Mouse (Mus musculus): ENCODE results near the gene Srsf3. TPM values are rescaled to one million over a fixed set of nuclear protein-coding genes. Genes with fewer than 3 reads are reported as not detected.
A peak's percentile ranks its signal among the peaks of the same experiment; 100 is the strongest.

Gene Srsf3
- polyA plus RNA-seq (2014; fragmentation: Nextera tagmentation; extraction: Ambion mirVana), result 784 and 802 TPM in 2 replicates

GRCm38 (mm10) chr17:29032274-29033069, at the start of gene Srsf3:
TSS of gene Srsf3 (plus strand) at chr17:29032628.
- 0% methylated on average over 70 of the region's 77 CpGs for WGBS
- H3K36me3 ChIP-seq (ENCODE audit: control insufficient read depth, insufficient read depth, low read length), result peaks cover 8% of the 10 kb centered on the region
- peak within 1 kb of the TSS; percentile 96 for H3K27ac ChIP-seq (ENCODE audit: low read depth, low read length)
- peak within 1 kb of the TSS; percentile 70 for H3K4me3 ChIP-seq (ENCODE audit: low read depth, low read length)
- H3K4me1 ChIP-seq (ENCODE audit: control insufficient read depth, insufficient read depth, low read length), result peaks cover 15% of the 10 kb centered on the region
- ATAC-seq (ENCODE audit: insufficient read depth, low FRiP score, low TSS enrichment) (peak; percentile 97), DNase-seq (ENCODE audit: low spot score) (peak; percentile 100)
- no peaks in the 10 kb centered on the region for H3K27me3 ChIP-seq (ENCODE audit: control insufficient read depth, insufficient read depth, low read length)
- H3K4me2 ChIP-seq (ENCODE audit: low read depth), result peak within 1 kb of the TSS; percentile 83
- no peaks in the 10 kb centered on the region for H3K9me3 ChIP-seq (ENCODE audit: control insufficient read depth, low read length)
- peak within 1 kb of the TSS; percentile 97 for H3K9ac ChIP-seq (ENCODE audit: low read length)

GRCm38 (mm10) chr17:28984724-28985420, 47.6 kb upstream of the Srsf3 start:
- peaks cover 24% of the 10 kb centered on the region for H3K36me3 ChIP-seq (ENCODE audit: control insufficient read depth, insufficient read depth, low read length)
- WGBS, result 76% methylated on average over 1 of the region's 1 CpGs
- no peaks in the 10 kb centered on the region for H3K27me3 ChIP-seq (ENCODE audit: control insufficient read depth, insufficient read depth, low read length)

GRCm38 (mm10) chr17:28986833-28987232, 45.6 kb upstream of the Srsf3 start:
- DNase-seq (ENCODE audit: low spot score), result peak; percentile 38
- Histone ChIP-seq H3K4me3 (ENCODE audit: low read depth, low read length) (no peak overlapping the region), H3K9ac (ENCODE audit: low read length) (no peak overlapping the region), H3K27me3 (ENCODE audit: control insufficient read depth, insufficient read depth, low read length) (no peaks in the 10 kb centered on the region), H3K36me3 (ENCODE audit: control insufficient read depth, insufficient read depth, low read length) (peaks cover 19% of the 10 kb centered on the region), H3K27ac (ENCODE audit: low read depth, low read length) (no peak overlapping the region), H3K4me2 (ENCODE audit: low read depth) (no peak overlapping the region), H3K4me1 (ENCODE audit: control insufficient read depth, insufficient read depth, low read length) (no peaks in the 10 kb centered on the region), H3K9me3 (ENCODE audit: control insufficient read depth, low read length) (no peaks in the 10 kb centered on the region)
- no peak for ATAC-seq (ENCODE audit: insufficient read depth, low FRiP score, low TSS enrichment)

More at GRCm38 (mm10) chr17:28984724-28985420, 47.6 kb upstream of the Srsf3 start:
- no peak overlapping the region for H3K27ac ChIP-seq (ENCODE audit: low read depth, low read length)
- H3K9me3 ChIP-seq (ENCODE audit: control insufficient read depth, low read length), result no peaks in the 10 kb centered on the region
- no peak overlapping the region for H3K4me3 ChIP-seq (ENCODE audit: low read depth, low read length)
- no peak overlapping the region for H3K4me2 ChIP-seq (ENCODE audit: low read depth)
- no peak overlapping the region for H3K9ac ChIP-seq (ENCODE audit: low read length)
- no peak for ATAC-seq (ENCODE audit: insufficient read depth, low FRiP score, low TSS enrichment)
- DNase-seq (ENCODE audit: low spot score), result no peak
- no peaks in the 10 kb centered on the region for H3K4me1 ChIP-seq (ENCODE audit: control insufficient read depth, insufficient read depth, low read length)

- H3K27ac ChIP-seq (ENCODE audit: low read depth, low read length), result no peak overlapping the region
- H3K4me3 ChIP-seq (ENCODE audit: low read depth, low read length), result no peak overlapping the region
- H3K9me3 ChIP-seq (ENCODE audit: control insufficient read depth, low read length), result no peaks in the 10 kb centered on the region
- peaks cover 16% of the 10 kb centered on the region for H3K36me3 ChIP-seq (ENCODE audit: control insufficient read depth, insufficient read depth, low read length)
- 82% methylated on average over 4 of the region's 4 CpGs for WGBS
- H3K4me1 ChIP-seq (ENCODE audit: control insufficient read depth, insufficient read depth, low read length), result no peaks in the 10 kb centered on the region
- no peak overlapping the region for H3K4me2 ChIP-seq (ENCODE audit: low read depth)
- ATAC-seq (ENCODE audit: insufficient read depth, low FRiP score, low TSS enrichment) (no peak), DNase-seq (ENCODE audit: low spot score) (peak; percentile 39)
- H3K27me3 ChIP-seq (ENCODE audit: control insufficient read depth, insufficient read depth, low read length), result no peaks in the 10 kb centered on the region
- H3K9ac ChIP-seq (ENCODE audit: low read length), result no peak overlapping the region
Observed at GRCm38 (mm10) chr17:28987713-28988112, 44.7 kb upstream of the Srsf3 start.

- peaks cover 16% of the 10 kb centered on the region for H3K36me3 ChIP-seq (ENCODE audit: control insufficient read depth, insufficient read depth, low read length)
- no peak overlapping the region for H3K27ac ChIP-seq (ENCODE audit: low read depth, low read length)
- no peak for ATAC-seq (ENCODE audit: insufficient read depth, low FRiP score, low TSS enrichment)
- no peak overlapping the region for H3K4me3 ChIP-seq (ENCODE audit: low read depth, low read length)
- 91% methylated on average over 4 of the region's 4 CpGs for WGBS
- H3K9ac ChIP-seq (ENCODE audit: low read length), result no peak overlapping the region
- no peaks in the 10 kb centered on the region for H3K9me3 ChIP-seq (ENCODE audit: control insufficient read depth, low read length)
- H3K27me3 ChIP-seq (ENCODE audit: control insufficient read depth, insufficient read depth, low read length), result no peaks in the 10 kb centered on the region
- H3K4me1 ChIP-seq (ENCODE audit: control insufficient read depth, insufficient read depth, low read length), result no peaks in the 10 kb centered on the region
- no peak for DNase-seq (ENCODE audit: low spot score)
- H3K4me2 ChIP-seq (ENCODE audit: low read depth), result no peak overlapping the region
Observed at GRCm38 (mm10) chr17:28988291-28988690, 44.1 kb upstream of the Srsf3 start.

- H3K4me1 ChIP-seq (ENCODE audit: control insufficient read depth, insufficient read depth, low read length), result no peaks in the 10 kb centered on the region
- H3K4me2 ChIP-seq (ENCODE audit: low read depth), result no peak overlapping the region
- no peak for DNase-seq (ENCODE audit: low spot score)
- no peaks in the 10 kb centered on the region for H3K27me3 ChIP-seq (ENCODE audit: control insufficient read depth, insufficient read depth, low read length)
- H3K9ac ChIP-seq (ENCODE audit: low read length), result no peak overlapping the region
- H3K36me3 ChIP-seq (ENCODE audit: control insufficient read depth, insufficient read depth, low read length), result peaks cover 12% of the 10 kb centered on the region
- ATAC-seq (ENCODE audit: insufficient read depth, low FRiP score, low TSS enrichment), result no peak
- no peak overlapping the region for H3K27ac ChIP-seq (ENCODE audit: low read depth, low read length)
- WGBS, result 85% methylated on average over 3 of the region's 3 CpGs
- no peak overlapping the region for H3K4me3 ChIP-seq (ENCODE audit: low read depth, low read length)
- H3K9me3 ChIP-seq (ENCODE audit: control insufficient read depth, low read length), result no peaks in the 10 kb centered on the region
Observed at GRCm38 (mm10) chr17:28988996-28989395, 43.4 kb upstream of the Srsf3 start.

GRCm38 (mm10) chr17:28990060-28990459, 42.4 kb upstream of the Srsf3 start:
- H3K4me3 ChIP-seq (ENCODE audit: low read depth, low read length), result no peak overlapping the region
- DNase-seq (ENCODE audit: low spot score), result no peak
- peaks cover 12% of the 10 kb centered on the region for H3K36me3 ChIP-seq (ENCODE audit: control insufficient read depth, insufficient read depth, low read length)
- no peaks in the 10 kb centered on the region for H3K27me3 ChIP-seq (ENCODE audit: control insufficient read depth, insufficient read depth, low read length)
- no peak for ATAC-seq (ENCODE audit: insufficient read depth, low FRiP score, low TSS enrichment)
- H3K4me1 ChIP-seq (ENCODE audit: control insufficient read depth, insufficient read depth, low read length), result no peaks in the 10 kb centered on the region
- H3K9ac ChIP-seq (ENCODE audit: low read length), result no peak overlapping the region
- no peaks in the 10 kb centered on the region for H3K9me3 ChIP-seq (ENCODE audit: control insufficient read depth, low read length)
- WGBS, result 92% methylated on average over 4 of the region's 4 CpGs
- H3K4me2 ChIP-seq (ENCODE audit: low read depth), result no peak overlapping the region
- no peak overlapping the region for H3K27ac ChIP-seq (ENCODE audit: low read depth, low read length)

GRCm38 (mm10) chr17:28991286-28991685, 41.1 kb upstream of the Srsf3 start:
- Histone ChIP-seq H3K27ac (ENCODE audit: low read depth, low read length) (no peak overlapping the region), H3K27me3 (ENCODE audit: control insufficient read depth, insufficient read depth, low read length) (no peaks in the 10 kb centered on the region), H3K4me3 (ENCODE audit: low read depth, low read length) (no peak overlapping the region), H3K4me1 (ENCODE audit: control insufficient read depth, insufficient read depth, low read length) (no peaks in the 10 kb centered on the region), H3K36me3 (ENCODE audit: control insufficient read depth, insufficient read depth, low read length) (peaks cover 12% of the 10 kb centered on the region), H3K9me3 (ENCODE audit: control insufficient read depth, low read length) (no peaks in the 10 kb centered on the region), H3K4me2 (ENCODE audit: low read depth) (no peak overlapping the region), H3K9ac (ENCODE audit: low read length) (no peak overlapping the region)
- ATAC-seq (ENCODE audit: insufficient read depth, low FRiP score, low TSS enrichment) (no peak), DNase-seq (ENCODE audit: low spot score) (no peak)
- WGBS, result 95% methylated on average over 9 of the region's 9 CpGs

- H3K4me1 ChIP-seq (ENCODE audit: control insufficient read depth, insufficient read depth, low read length), result no peaks in the 10 kb centered on the region
- no peak overlapping the region for H3K4me3 ChIP-seq (ENCODE audit: low read depth, low read length)
- no peak overlapping the region for H3K9ac ChIP-seq (ENCODE audit: low read length)
- peaks cover 15% of the 10 kb centered on the region for H3K36me3 ChIP-seq (ENCODE audit: control insufficient read depth, insufficient read depth, low read length)
- H3K27ac ChIP-seq (ENCODE audit: low read depth, low read length), result no peak overlapping the region
- no peaks in the 10 kb centered on the region for H3K9me3 ChIP-seq (ENCODE audit: control insufficient read depth, low read length)
- 62% methylated on average over 7 of the region's 7 CpGs for WGBS
- no peak overlapping the region for H3K4me2 ChIP-seq (ENCODE audit: low read depth)
- H3K27me3 ChIP-seq (ENCODE audit: control insufficient read depth, insufficient read depth, low read length), result no peaks in the 10 kb centered on the region
- no peak for ATAC-seq (ENCODE audit: insufficient read depth, low FRiP score, low TSS enrichment)
- no peak for DNase-seq (ENCODE audit: low spot score)
Observed at GRCm38 (mm10) chr17:28992105-28992504, 40.3 kb upstream of the Srsf3 start.

Data from neural tube, embryonic 11.5 days (tissue).